ENCODE assay signal across 9 mouse cellular contexts in genomic region chr17:73487792-73488191, GRCm38 (mm10).
DNase-seq lines count a peak whose midpoint lies in the region; ATAC-seq and TF ChIP-seq lines count a peak whose summit lies in the region.
"Had no signal": no experiment of that assay in that cellular context is flagged by ENCODE, and none has a peak within 500 bp of the region (broad histone marks: within the 10 kb centered on the region; RNA-seq: fewer than 3 reads in every experiment).

No protein-coding gene starts in this region.

- no peaks in the 10 kb centered on the region for H3K27me3 ChIP-seq in hindbrain, postnatal 0 days (ENCODE audit: insufficient read depth, low read length)
- no peaks in the 10 kb centered on the region for H3K27me3 ChIP-seq in neural tube, embryonic 13.5 days
- H3K27me3 ChIP-seq in cerebellum, adult 2 months (ENCODE audit: control insufficient read depth, insufficient read depth, low read length) = no peaks in the 10 kb centered on the region
- H3K27me3 ChIP-seq: megakaryocyte, embryonic 14.5 days had no signal

- TF ChIP-seq POLR2A in cerebellum, adult 2 months (IDR thresholded peaks at IDR 0.05; ENCODE audit: borderline replicate concordance, insufficient read depth, low read length) = no peak

- DNase-seq in heart, adult 11 months = peak; percentile 65
- DNase-seq in heart, postnatal 25 days (ENCODE audit: low spot score) = no peak
- peak; percentile 30 to 36 for DNase-seq in B cell, adult 2 months
- DNase-seq in embryo, embryonic 10.5 days (ENCODE audit: low spot score) = peak; percentile 84
- DNase-seq in hindbrain, postnatal 0 days (ENCODE audit: low spot score) = peak; percentile 68
- no peak for DNase-seq in cerebellum, adult 2 months
- DNase-seq in cerebellum, adult 11-12 months = no peak

- H3K4me3 ChIP-seq in hindbrain, postnatal 0 days (ENCODE audit: low read length) = no peak overlapping the region
- H3K4me3 ChIP-seq in neural tube, embryonic 13.5 days = no peak overlapping the region
- H3K4me3 ChIP-seq in cerebellum, adult 2 months (replicated peaks; ENCODE audit: insufficient read depth, low read depth, low read length) = no peak overlapping the region
- H3K4me3 ChIP-seq: megakaryocyte, embryonic 14.5 days had no signal

- no peak overlapping the region for H3K9ac ChIP-seq in hindbrain, postnatal 0 days (replicated peaks; ENCODE audit: low read length)
- H3K9ac ChIP-seq in neural tube, embryonic 13.5 days = no peak overlapping the region

- H3K27ac ChIP-seq in hindbrain, postnatal 0 days = no peak overlapping the region
- peak overlapping the region; percentile 85 for H3K27ac ChIP-seq in neural tube, embryonic 13.5 days (replicated peaks)
- no peak overlapping the region for H3K27ac ChIP-seq in cerebellum, adult 2 months (ENCODE audit: insufficient read depth, low read length)

- no peaks in the 10 kb centered on the region for H3K36me3 ChIP-seq in hindbrain, postnatal 0 days (ENCODE audit: insufficient read depth, low read length)
- H3K36me3 ChIP-seq in neural tube, embryonic 13.5 days = no peaks in the 10 kb centered on the region

- peak; percentile 63 for ATAC-seq in hindbrain, postnatal 0 days
- ATAC-seq in neural tube, embryonic 13.5 days (ENCODE audit: low read depth) = peak; percentile 54

- peak overlapping the region; percentile 35; the same call in 1 of the 2 replicates for H3K4me2 ChIP-seq in hindbrain, postnatal 0 days (ENCODE audit: low read depth, low read length)
- peak overlapping the region; percentile 31 for H3K4me2 ChIP-seq in neural tube, embryonic 13.5 days

- 14% methylated on average over 13 of the region's 13 CpGs for WGBS in hindbrain, postnatal 0 days
- WGBS in neural tube, embryonic 13.5 days = 15% methylated on average over 13 of the region's 13 CpGs
- 7% methylated on average over 13 of the region's 13 CpGs for WGBS in cerebellum, adult 2 months

- peaks cover 3% of the 10 kb centered on the region; the same call in 1 of the 2 replicates for H3K4me1 ChIP-seq in hindbrain, postnatal 0 days (ENCODE audit: insufficient read depth, low read length)
- peaks cover 40% of the 10 kb centered on the region for H3K4me1 ChIP-seq in neural tube, embryonic 13.5 days (replicated peaks)
- H3K4me1 ChIP-seq in cerebellum, adult 2 months (ENCODE audit: control insufficient read depth, insufficient read depth, low read length) = no peaks in the 10 kb centered on the region; the same call in 1 of the 2 replicates
- H3K4me1 ChIP-seq: megakaryocyte, embryonic 14.5 days had no signal

- no peak for TF ChIP-seq CTCF in hindbrain, postnatal 0 days (IDR thresholded peaks at IDR 0.05; ENCODE audit: low read depth)
- TF ChIP-seq CTCF in cerebellum, adult 2 months (IDR thresholded peaks at IDR 0.05; ENCODE audit: borderline replicate concordance, insufficient read depth, low read depth, low read length) = no peak

- intact Hi-C loops in heart, postnatal 25 days (cut with DNase I) = no loop called here

- no peaks in the 10 kb centered on the region for H3K9me3 ChIP-seq in hindbrain, postnatal 0 days (ENCODE audit: low read length)
- H3K9me3 ChIP-seq in neural tube, embryonic 13.5 days = no peaks in the 10 kb centered on the region
- H3K9me3 ChIP-seq: megakaryocyte, embryonic 14.5 days had no signal

Comparison
In these comparisons a context has a peak if more than half of its experiments do, and no peak if none do; other contexts are left out.
1. DNase-seq: peak in heart, adult 11 months (single experiment), B cell, adult 2 months (2 of 2), embryo, embryonic 10.5 days (single experiment) and hindbrain, postnatal 0 days (single experiment); none in heart, postnatal 25 days (single experiment), cerebellum, adult 2 months (0 of 2) and cerebellum, adult 11-12 months (single experiment).